Mouse (Mus musculus): ENCODE measurements at regions not wholly inside any gene's neighbourhood (a gene's known extent, or its start where the extent isn't known, plus 50 kb on each side); places are given as distances from the start of the nearest gene placed in this dataset.

- Histone ChIP-seq H3K4me2 (replicated peaks; ENCODE audit: low read depth, low read length) (no peak overlapping the region), H3K36me3 (ENCODE audit: insufficient read depth, low read length) (no peaks in the 10 kb centered on the region), H3K9ac (replicated peaks; ENCODE audit: low read depth) (no peak overlapping the region), H3K9me3 (ENCODE audit: low read length) (no peaks in the 10 kb centered on the region), H3K4me3 (ENCODE audit: low read depth, low read length) (no peak overlapping the region), H3K27ac (ENCODE audit: low read length) (no peak overlapping the region), H3K27me3 (replicated peaks; ENCODE audit: insufficient read depth, low read length) (no peaks in the 10 kb centered on the region), H3K4me1 (ENCODE audit: insufficient read depth, low read depth, low read length) (no peaks in the 10 kb centered on the region)
- WGBS: 45% methylated on average over 2 of the region's 2 CpGs
- TF ChIP-seq CTCF (IDR thresholded peaks at IDR 0.05): no peak
- no peak for TF ChIP-seq EP300 (IDR thresholded peaks at IDR 0.05)
- ATAC-seq (no peak), DNase-seq (ENCODE audit: low spot score) (peak; percentile 26)
These were observed 751.2 kb upstream of the Fbxo33 start for GRCm38 (mm10) chr12:59970775-59971174.

GRCm38 (mm10) chr12:59969948-59970347 lies 750.4 kb upstream of the Fbxo33 start:
- Histone ChIP-seq H3K27me3 (replicated peaks; ENCODE audit: insufficient read depth, low read length) (no peaks in the 10 kb centered on the region), H3K9ac (replicated peaks; ENCODE audit: low read depth) (no peak overlapping the region), H3K9me3 (ENCODE audit: low read length) (no peaks in the 10 kb centered on the region), H3K4me1 (ENCODE audit: insufficient read depth, low read depth, low read length) (no peaks in the 10 kb centered on the region), H3K36me3 (ENCODE audit: insufficient read depth, low read length) (no peaks in the 10 kb centered on the region), H3K27ac (ENCODE audit: low read length) (no peak overlapping the region), H3K4me3 (ENCODE audit: low read depth, low read length) (no peak overlapping the region), H3K4me2 (replicated peaks; ENCODE audit: low read depth, low read length) (no peak overlapping the region)
- DNase-seq (ENCODE audit: low spot score) (peak; percentile 69), ATAC-seq (peak; percentile 72)
- 44% methylated on average over 2 of the region's 2 CpGs for WGBS
- TF ChIP-seq EP300 (IDR thresholded peaks at IDR 0.05): 0 out of 2 replicates have a peak, but pooled peaks have one; percentile 13
- no peak for TF ChIP-seq CTCF (IDR thresholded peaks at IDR 0.05)

DNA sequence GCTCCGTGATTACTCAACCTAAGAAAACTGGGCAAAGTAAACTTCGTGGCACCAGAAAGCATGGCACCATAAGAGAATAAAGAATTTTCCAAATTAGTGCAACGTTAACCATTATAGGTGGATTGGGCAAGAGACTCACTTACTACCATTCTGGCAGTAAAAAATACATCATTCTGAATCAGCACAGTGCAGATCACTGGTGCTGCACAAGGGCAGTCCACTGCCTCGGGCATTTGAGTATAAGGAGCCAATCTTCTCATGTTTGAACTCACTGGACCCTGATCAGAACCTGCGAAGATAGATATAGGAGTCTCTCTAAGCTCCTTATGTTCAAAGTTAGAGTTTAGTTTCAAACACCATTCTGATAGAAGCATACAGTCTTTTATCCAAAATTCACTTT lies 747.7 kb upstream of the Fbxo33 start:
- ATAC-seq (no peak), DNase-seq (ENCODE audit: low spot score) (no peak)
- Histone ChIP-seq H3K27me3 (replicated peaks; ENCODE audit: insufficient read depth, low read length) (no peaks in the 10 kb centered on the region), H3K36me3 (ENCODE audit: insufficient read depth, low read length) (no peaks in the 10 kb centered on the region), H3K4me3 (ENCODE audit: low read depth, low read length) (no peak overlapping the region), H3K4me2 (replicated peaks; ENCODE audit: low read depth, low read length) (no peak overlapping the region), H3K9me3 (ENCODE audit: low read length) (no peaks in the 10 kb centered on the region), H3K4me1 (ENCODE audit: insufficient read depth, low read depth, low read length) (no peaks in the 10 kb centered on the region), H3K27ac (ENCODE audit: low read length) (no peak overlapping the region), H3K9ac (replicated peaks; ENCODE audit: low read depth) (no peak overlapping the region)
- TF ChIP-seq EP300 (IDR thresholded peaks at IDR 0.05) (no peak), CTCF (IDR thresholded peaks at IDR 0.05) (no peak)
- 77% methylated on average over 5 of the region's 5 CpGs for WGBS

DNA sequence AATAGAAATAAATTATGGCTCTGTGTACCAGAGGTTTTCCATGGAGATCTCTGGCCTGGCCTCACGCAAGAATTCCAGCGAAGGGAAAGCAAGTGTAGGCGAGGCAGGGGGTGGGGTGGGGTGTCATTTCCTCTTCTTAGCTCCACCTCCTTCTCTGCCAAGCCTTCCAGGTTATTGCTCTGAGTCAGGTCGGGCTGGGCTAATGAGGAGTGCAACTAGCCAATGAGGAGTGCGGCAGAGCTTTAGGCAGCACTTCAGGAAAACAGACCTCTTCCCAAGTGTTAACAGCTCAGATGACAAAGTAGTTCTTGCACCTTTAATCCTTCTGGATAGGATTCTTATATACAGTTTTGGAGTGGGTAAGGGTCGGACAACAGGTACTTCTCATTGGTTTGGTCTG lies 741.6 kb upstream of the Fbxo33 start:
- no peak overlapping the region for H3K4me3 ChIP-seq (ENCODE audit: low read depth, low read length)
- no peak overlapping the region for H3K9ac ChIP-seq (replicated peaks; ENCODE audit: low read depth)
- no peak overlapping the region for H3K27ac ChIP-seq (ENCODE audit: low read length)
- WGBS: 41% methylated on average over 6 of the region's 6 CpGs
- H3K4me2 ChIP-seq (replicated peaks; ENCODE audit: low read depth, low read length): no peak overlapping the region
- ATAC-seq: no peak
- DNase-seq (ENCODE audit: low spot score): no peak
- no peaks in the 10 kb centered on the region for H3K4me1 ChIP-seq (ENCODE audit: insufficient read depth, low read depth, low read length)
- TF ChIP-seq CTCF (IDR thresholded peaks at IDR 0.05): no peak
- H3K27me3 ChIP-seq (replicated peaks; ENCODE audit: insufficient read depth, low read length): no peaks in the 10 kb centered on the region
- H3K9me3 ChIP-seq (ENCODE audit: low read length): no peaks in the 10 kb centered on the region
- no peaks in the 10 kb centered on the region for H3K36me3 ChIP-seq (ENCODE audit: insufficient read depth, low read length)

- ATAC-seq (no peak), DNase-seq (ENCODE audit: low spot score) (peak; percentile 15)
- Histone ChIP-seq H3K4me3 (ENCODE audit: low read depth, low read length) (no peak overlapping the region), H3K9me3 (ENCODE audit: low read length) (no peaks in the 10 kb centered on the region), H3K27ac (ENCODE audit: low read length) (no peak overlapping the region), H3K27me3 (replicated peaks; ENCODE audit: insufficient read depth, low read length) (no peaks in the 10 kb centered on the region), H3K36me3 (ENCODE audit: insufficient read depth, low read length) (no peaks in the 10 kb centered on the region), H3K4me2 (replicated peaks; ENCODE audit: low read depth, low read length) (no peak overlapping the region), H3K4me1 (ENCODE audit: insufficient read depth, low read depth, low read length) (no peaks in the 10 kb centered on the region), H3K9ac (replicated peaks; ENCODE audit: low read depth) (no peak overlapping the region)
- 61% methylated on average over 2 of the region's 2 CpGs for WGBS
- TF ChIP-seq EP300 (IDR thresholded peaks at IDR 0.05) (no peak), CTCF (IDR thresholded peaks at IDR 0.05) (no peak)
These were observed 712.9 kb upstream of the Fbxo33 start for GRCm38 (mm10) chr12:59932471-59932870.

GRCm38 (mm10) chr12:59925071-59925470 lies 705.5 kb upstream of the Fbxo33 start:
- Histone ChIP-seq H3K9ac (replicated peaks; ENCODE audit: low read depth) (no peak overlapping the region), H3K36me3 (ENCODE audit: insufficient read depth, low read length) (no peaks in the 10 kb centered on the region), H3K27ac (ENCODE audit: low read length) (no peak overlapping the region), H3K4me2 (replicated peaks; ENCODE audit: low read depth, low read length) (no peak overlapping the region), H3K9me3 (ENCODE audit: low read length) (no peaks in the 10 kb centered on the region), H3K4me3 (ENCODE audit: low read depth, low read length) (no peak overlapping the region), H3K27me3 (replicated peaks; ENCODE audit: insufficient read depth, low read length) (no peaks in the 10 kb centered on the region), H3K4me1 (ENCODE audit: insufficient read depth, low read depth, low read length) (no peaks in the 10 kb centered on the region)
- no peak for TF ChIP-seq EP300 (IDR thresholded peaks at IDR 0.05)
- no peak for TF ChIP-seq CTCF (IDR thresholded peaks at IDR 0.05)
- ATAC-seq (no peak), DNase-seq (ENCODE audit: low spot score) (no peak)
- WGBS: 65% methylated on average over 3 of the region's 3 CpGs

GRCm38 (mm10) chr12:59898931-59899330 lies 679.4 kb upstream of the Fbxo33 start:
- no peak for TF ChIP-seq CTCF (IDR thresholded peaks at IDR 0.05)
- TF ChIP-seq EP300 (IDR thresholded peaks at IDR 0.05): no peak
- DNase-seq (ENCODE audit: low spot score) (no peak), ATAC-seq (no peak)
- Histone ChIP-seq H3K4me3 (ENCODE audit: low read depth, low read length) (no peak overlapping the region), H3K36me3 (ENCODE audit: insufficient read depth, low read length) (no peaks in the 10 kb centered on the region), H3K4me1 (ENCODE audit: insufficient read depth, low read depth, low read length) (no peaks in the 10 kb centered on the region), H3K9me3 (ENCODE audit: low read length) (no peaks in the 10 kb centered on the region), H3K9ac (replicated peaks; ENCODE audit: low read depth) (no peak overlapping the region), H3K27ac (ENCODE audit: low read length) (no peak overlapping the region), H3K4me2 (replicated peaks; ENCODE audit: low read depth, low read length) (no peak overlapping the region), H3K27me3 (replicated peaks; ENCODE audit: insufficient read depth, low read length) (no peaks in the 10 kb centered on the region)

Data from lung, postnatal 0 days (tissue).